Mouse (Mus musculus): ENCODE data around the gene Mybpc3.

The Mybpc3 gene

GRCm38 (mm10) chr2:91117585-91118275 is at the start of gene Mybpc3:
Gene Mybpc3, plus strand, starts transcription at chr2:91118144.
- DNase-seq (ENCODE audit: low spot score in 2 of 2): no peak

- no peak for DNase-seq (ENCODE audit: low spot score in 2 of 2)
These were observed 49.6 kb upstream of the Mybpc3 start for GRCm38 (mm10) chr2:91068162-91068871.

GRCm38 (mm10) chr2:91068872-91069165 is 49.1 kb upstream of the Mybpc3 start:
- no peak for DNase-seq (ENCODE audit: low spot score in 2 of 2)

GRCm38 (mm10) chr2:91069306-91070000 is 48.5 kb upstream of the Mybpc3 start:
- DNase-seq (ENCODE audit: low spot score in 2 of 2): peak; percentile 34 to 46

- DNase-seq (ENCODE audit: low spot score in 2 of 2): peak; percentile 96 to 97
These were observed 47.7 kb upstream of the Mybpc3 start, which contains the start of gene Slc39a13 for GRCm38 (mm10) chr2:91070076-91070800. Gene Slc39a13, minus strand, starts transcription at chr2:91070417.

GRCm38 (mm10) chr2:91071059-91071458 is 46.9 kb upstream of the Mybpc3 start:
- DNase-seq (ENCODE audit: low spot score in 2 of 2): peak; percentile 32 to 47

GRCm38 (mm10) chr2:91072092-91072491 is 45.9 kb upstream of the Mybpc3 start:
- no peak for DNase-seq (ENCODE audit: low spot score in 2 of 2)

- no peak for DNase-seq (ENCODE audit: low spot score in 2 of 2)
These were observed 40.0 kb upstream of the Mybpc3 start for GRCm38 (mm10) chr2:91077957-91078313.

- peak in 1 of 2 experiments; percentile 33 for DNase-seq (ENCODE audit: low spot score in 2 of 2)
These were observed 39.5 kb upstream of the Mybpc3 start for GRCm38 (mm10) chr2:91078314-91079025.

- no peak for DNase-seq (ENCODE audit: low spot score in 2 of 2)
These were observed 38.9 kb upstream of the Mybpc3 start for GRCm38 (mm10) chr2:91079026-91079384.

GRCm38 (mm10) chr2:91080784-91081513 is 37.0 kb upstream of the Mybpc3 start:
- DNase-seq (ENCODE audit: low spot score in 2 of 2): no peak

- no peak for DNase-seq (ENCODE audit: low spot score in 2 of 2)
These were observed 35.9 kb upstream of the Mybpc3 start, which contains the start of gene Spi1 for GRCm38 (mm10) chr2:91081775-91082695. Gene Spi1, plus strand, starts transcription at chr2:91082390.

- DNase-seq (ENCODE audit: low spot score in 2 of 2): peak; percentile 61 to 63
These were observed 35.1 kb upstream of the Mybpc3 start for GRCm38 (mm10) chr2:91082844-91083243.

- DNase-seq (ENCODE audit: low spot score in 2 of 2): no peak
These were observed 34.5 kb upstream of the Mybpc3 start for GRCm38 (mm10) chr2:91083366-91083940.

- DNase-seq (ENCODE audit: low spot score in 2 of 2): peak; percentile 55 to 64
These were observed 33.6 kb upstream of the Mybpc3 start for GRCm38 (mm10) chr2:91084179-91084820.

- DNase-seq (ENCODE audit: low spot score in 2 of 2): no peak
These were observed 32.2 kb upstream of the Mybpc3 start for GRCm38 (mm10) chr2:91085494-91086391.

- no peak for DNase-seq (ENCODE audit: low spot score in 2 of 2)
These were observed 31.3 kb upstream of the Mybpc3 start for GRCm38 (mm10) chr2:91086392-91087237.
